Mouse (Mus musculus): ENCODE measurements around the gene Tmem151a.
A peak's percentile ranks its signal among the peaks of the same experiment; 100 is the strongest.

Tmem151a gene

DNA sequence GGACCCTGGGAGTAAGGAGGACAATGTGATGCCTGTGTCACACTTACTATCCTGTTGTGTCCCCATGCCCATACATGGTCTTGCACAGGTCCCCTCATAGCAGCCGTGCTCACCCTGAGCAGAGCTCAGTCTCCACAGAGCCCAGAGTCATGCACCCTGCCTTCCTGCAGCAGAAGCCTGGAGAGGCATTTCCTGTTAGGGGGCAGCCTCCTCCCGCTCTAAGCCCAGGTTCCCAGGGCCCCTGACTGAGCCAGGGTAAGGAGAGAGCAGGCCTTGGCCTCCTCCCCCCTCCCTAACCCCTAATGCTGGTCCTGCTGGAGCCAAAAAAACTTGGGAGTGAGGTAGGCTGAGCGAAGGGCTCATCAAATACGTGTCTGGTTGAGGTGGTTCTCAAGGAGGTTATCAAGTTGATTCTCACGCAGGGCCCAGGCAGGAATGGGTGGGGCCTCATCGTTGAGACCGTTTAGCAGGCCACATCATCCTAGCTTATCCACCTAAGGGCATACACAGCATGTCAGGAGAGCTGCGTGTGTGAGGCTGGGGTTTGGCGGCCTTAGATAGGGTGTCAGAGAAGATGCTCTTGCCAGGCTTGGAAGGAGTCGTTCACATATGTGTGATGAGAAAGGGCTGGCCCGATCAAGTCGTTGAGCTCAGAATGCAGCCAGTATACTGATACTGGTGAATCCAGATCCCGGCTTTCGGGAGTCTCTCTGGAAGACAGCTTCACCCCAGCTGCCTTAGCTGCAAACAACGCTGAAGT, 18.1 kb downstream of the Tmem151a start:
- no peak for DNase-seq

DNA sequence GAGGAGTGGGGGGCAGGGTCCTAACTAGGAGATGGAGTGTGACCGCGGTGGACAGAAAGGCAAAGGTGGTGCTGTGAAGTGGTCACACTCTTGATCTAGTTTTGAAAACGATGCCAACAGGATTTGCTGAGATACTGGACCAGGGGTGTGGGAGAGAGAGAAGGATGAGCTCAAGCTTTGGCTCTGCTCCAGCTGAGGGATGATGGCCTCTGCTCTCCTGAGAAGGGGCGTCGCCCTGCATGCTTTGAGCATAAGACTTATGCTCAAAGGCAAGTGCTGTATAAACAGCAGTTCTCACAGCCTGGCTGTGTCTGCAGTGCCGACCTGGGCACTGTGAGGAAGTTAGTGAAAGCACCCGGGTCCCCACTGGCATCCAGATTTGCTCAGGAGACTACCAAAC, 20.2 kb downstream of the Tmem151a start:
- no peak for DNase-seq

- DNase-seq = no peak
These were observed 22.9 kb downstream of the Tmem151a start for GRCm38 (mm10) chr19:5062446-5062845.

- no peak for DNase-seq
These were observed 23.3 kb downstream of the Tmem151a start for GRCm38 (mm10) chr19:5062041-5062440.

- DNase-seq = no peak
These were observed 24.7 kb downstream of the Tmem151a start for GRCm38 (mm10) chr19:5060365-5061330.

- DNase-seq = no peak
These were observed 26.2 kb downstream of the Tmem151a start for GRCm38 (mm10) chr19:5058801-5059771.

GRCm38 (mm10) chr19:5057876-5058775, 27.2 kb downstream of the Tmem151a start:
- DNase-seq = no peak

- peak in 1 of 2 experiments; percentile 26 for DNase-seq
These were observed 29.1 kb downstream of the Tmem151a start for GRCm38 (mm10) chr19:5056251-5056650.

DNA sequence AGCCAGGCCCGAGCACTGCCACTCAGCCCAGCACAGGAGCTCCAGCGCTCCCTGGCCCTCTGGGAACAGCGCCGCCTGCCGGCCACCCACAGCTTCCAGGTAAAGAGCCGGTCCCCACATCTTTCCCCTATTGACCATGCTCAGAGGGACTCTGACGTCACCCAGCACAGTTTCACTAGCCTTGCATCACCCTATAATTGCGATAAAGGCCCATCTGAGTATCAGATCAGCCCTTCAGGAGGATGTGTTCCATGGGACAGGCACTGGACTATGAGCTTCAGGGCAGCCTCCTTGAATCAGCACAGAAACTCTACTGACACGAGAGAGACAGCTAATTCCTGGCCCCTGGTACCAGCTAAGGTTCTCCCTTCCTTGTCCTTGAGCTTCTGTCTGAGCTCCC, 31.4 kb downstream of the Tmem151a start:
- no peak for DNase-seq

GRCm38 (mm10) chr19:5052853-5053252, 32.5 kb downstream of the Tmem151a start:
- no peak for DNase-seq

GRCm38 (mm10) chr19:5052166-5052822, 33.0 kb downstream of the Tmem151a start:
- no peak for DNase-seq

DNA sequence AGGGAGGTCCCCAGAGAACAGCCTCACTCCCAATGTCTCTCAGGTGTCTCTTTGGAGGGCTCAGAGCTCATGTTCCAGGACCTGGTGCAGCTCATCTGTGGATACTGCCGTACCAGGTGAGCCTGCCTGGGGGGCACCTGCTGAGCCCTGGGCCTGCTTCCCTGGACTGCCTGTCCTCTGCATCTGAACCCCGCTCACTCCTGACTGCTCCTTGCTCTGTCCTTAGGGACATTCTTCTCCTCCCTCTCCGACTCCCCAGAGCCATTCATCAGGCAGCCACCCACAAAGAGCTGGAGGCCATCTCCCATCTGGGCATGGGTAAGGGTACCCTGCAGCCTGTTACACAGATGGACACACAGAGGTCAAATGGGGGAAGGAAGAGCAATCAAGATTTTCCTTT, 33.8 kb downstream of the Tmem151a start:
- DNase-seq = no peak

- no peak for DNase-seq
These were observed 34.3 kb downstream of the Tmem151a start for GRCm38 (mm10) chr19:5051031-5051430.

GRCm38 (mm10) chr19:5050047-5050905, 35.1 kb downstream of the Tmem151a start, which contains the start of gene Rin1:
TSS of gene Rin1 (plus strand) at chr19:5050481.
- no peak for DNase-seq

GRCm38 (mm10) chr19:5049325-5049724, 36.0 kb downstream of the Tmem151a start:
- DNase-seq = no peak

- DNase-seq = no peak
These were observed 36.9 kb downstream of the Tmem151a start for GRCm38 (mm10) chr19:5048138-5049056.

DNA sequence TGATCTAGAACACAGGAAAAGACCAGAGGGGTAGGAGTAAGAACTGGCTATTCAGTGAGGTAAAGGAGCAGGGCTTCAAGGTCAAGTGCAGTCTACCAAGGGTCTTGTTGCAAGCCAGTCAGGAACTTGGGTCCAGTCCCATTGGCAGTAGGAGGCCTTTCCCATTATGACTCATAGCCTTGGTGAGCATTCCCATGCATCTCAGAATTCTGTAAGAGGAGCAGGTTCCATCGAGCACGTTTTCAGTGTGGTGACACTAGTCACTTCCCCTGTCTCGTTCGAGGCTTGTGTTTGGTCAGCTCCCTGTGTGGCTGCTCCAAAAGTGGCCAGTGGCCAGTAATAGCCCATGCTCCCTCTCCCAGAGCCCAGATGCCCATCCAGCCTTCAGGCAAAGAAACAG, 39.8 kb downstream of the Tmem151a start:
- DNase-seq = no peak

GRCm38 (mm10) chr19:5041588-5041987, 43.7 kb downstream of the Tmem151a start:
- no peak for DNase-seq

Measured in thymus, adult 18-20 months (tissue).